Comparison of ENCODE assay signal across 10 mouse cellular contexts in the genomic region with DNA sequence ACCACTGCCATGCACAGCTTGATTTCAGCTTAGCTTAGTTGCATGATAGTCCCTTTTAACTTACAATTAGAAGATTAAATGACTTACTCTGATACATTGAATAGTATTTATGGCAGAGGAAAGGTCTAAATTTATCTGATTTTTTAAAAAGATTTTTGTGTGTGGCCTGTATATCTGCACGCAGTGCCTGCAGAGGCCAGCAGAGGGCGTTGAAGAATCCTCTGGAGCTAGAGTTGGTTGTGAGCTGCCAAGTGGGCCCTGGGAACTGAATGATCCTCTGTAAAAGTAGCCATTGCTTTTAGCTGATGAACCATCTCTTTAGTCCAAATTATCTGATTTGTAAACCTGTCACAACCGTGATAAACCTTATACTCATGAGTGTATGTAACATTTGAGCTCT. TPM values are rescaled to one million over a fixed set of nuclear protein-coding genes. Genes with fewer than 3 reads are reported as not detected.
DNase-seq lines count a peak whose midpoint lies in the region; ATAC-seq lines count a peak whose summit lies in the region.
"Had no signal": no experiment of that assay in that cellular context is flagged by ENCODE, and none has a peak within 500 bp of the region (broad histone marks: within the 10 kb centered on the region; RNA-seq: fewer than 3 reads in every experiment).

No protein-coding gene starts in this region.

- H3K4me1 ChIP-seq in intestine, embryonic 14.5 days (replicated peaks; ENCODE audit: control insufficient read depth, insufficient read depth, low read length), result no peaks in the 10 kb centered on the region
- no peaks in the 10 kb centered on the region for H3K4me1 ChIP-seq in intestine, embryonic 15.5 days (replicated peaks)
- H3K4me1 ChIP-seq in embryonic facial prominence, embryonic 10.5 days, result no peaks in the 10 kb centered on the region
- H3K4me1 ChIP-seq: lung, embryonic 15.5 days had no signal

- H3K9ac ChIP-seq in intestine, embryonic 14.5 days (ENCODE audit: low read length), result no peak overlapping the region
- H3K9ac ChIP-seq in intestine, embryonic 15.5 days, result no peak overlapping the region
- H3K9ac ChIP-seq: lung, embryonic 15.5 days had no signal

- no peaks in the 10 kb centered on the region for H3K27me3 ChIP-seq in intestine, embryonic 14.5 days (replicated peaks; ENCODE audit: control insufficient read depth, insufficient read depth, low read length)
- H3K27me3 ChIP-seq in intestine, embryonic 15.5 days (replicated peaks), result no peaks in the 10 kb centered on the region
- H3K27me3 ChIP-seq in embryonic facial prominence, embryonic 10.5 days (replicated peaks; ENCODE audit: low read depth, poor library complexity, severe bottlenecking), result no peaks in the 10 kb centered on the region
- H3K27me3 ChIP-seq: lung, embryonic 15.5 days had no signal

- no peaks in the 10 kb centered on the region for H3K9me3 ChIP-seq in intestine, embryonic 14.5 days (ENCODE audit: control insufficient read depth, low read length)
- no peaks in the 10 kb centered on the region for H3K9me3 ChIP-seq in intestine, embryonic 15.5 days
- H3K9me3 ChIP-seq in embryonic facial prominence, embryonic 10.5 days, result no peaks in the 10 kb centered on the region
- H3K9me3 ChIP-seq: lung, embryonic 15.5 days had no signal

- 44% methylated on average over 3 of the region's 3 CpGs for WGBS in intestine, embryonic 14.5 days
- WGBS in intestine, embryonic 15.5 days, result 42% methylated on average over 3 of the region's 3 CpGs
- 31% methylated on average over 3 of the region's 3 CpGs for WGBS in embryonic facial prominence, embryonic 10.5 days

- no peak overlapping the region for H3K4me2 ChIP-seq in intestine, embryonic 14.5 days (ENCODE audit: low read length)
- H3K4me2 ChIP-seq in intestine, embryonic 15.5 days (replicated peaks), result no peak overlapping the region
- H3K4me2 ChIP-seq: lung, embryonic 15.5 days had no signal

- ATAC-seq in intestine, embryonic 14.5 days (replicated peaks; ENCODE audit: low FRiP score, low TSS enrichment, low read depth), result no peak
- ATAC-seq in intestine, embryonic 15.5 days, result no peak
- 0 out of 2 replicates have a peak, but pooled peaks have one; percentile 33 for ATAC-seq in neutrophil, adult 5-6 weeks (ENCODE audit: extremely low read depth, insufficient number of reproducible peaks, low FRiP score, poor library complexity, severe bottlenecking)

- H3K36me3 ChIP-seq in intestine, embryonic 14.5 days (ENCODE audit: control insufficient read depth, insufficient read depth, low read length), result no peaks in the 10 kb centered on the region
- no peaks in the 10 kb centered on the region for H3K36me3 ChIP-seq in intestine, embryonic 15.5 days
- H3K36me3 ChIP-seq in embryonic facial prominence, embryonic 10.5 days (replicated peaks), result no peaks in the 10 kb centered on the region
- H3K36me3 ChIP-seq: lung, embryonic 15.5 days had no signal

- peak; percentile 59 for DNase-seq in intestine, embryonic 14.5 days (ENCODE audit: low spot score)
- DNase-seq in CD4-positive helper T cell, adult 2 months (ENCODE audit: low read depth, low spot score), result peak; percentile 54
- DNase-seq in R1 (ENCODE audit: low read depth, low spot score), result peak; percentile 72
- DNase-seq in embryonic facial prominence, embryonic 10.5 days (ENCODE audit: low spot score), result peak; percentile 53
- DNase-seq in ovary, adult 18-20 months (ENCODE audit: low spot score), result no peak
- DNase-seq in right cerebral cortex, postnatal 36 days (ENCODE audit: low spot score in 2 of 2), result no peak

- no peak overlapping the region for H3K4me3 ChIP-seq in intestine, embryonic 14.5 days (ENCODE audit: low read depth, low read length)
- no peak overlapping the region for H3K4me3 ChIP-seq in intestine, embryonic 15.5 days (replicated peaks)
- H3K4me3 ChIP-seq in embryonic facial prominence, embryonic 10.5 days, result no peak overlapping the region
- H3K4me3 ChIP-seq: erythroblast, embryonic 14.5 days; lung, embryonic 15.5 days had no signal

- no peak overlapping the region for H3K27ac ChIP-seq in intestine, embryonic 14.5 days (ENCODE audit: low read depth)
- H3K27ac ChIP-seq in intestine, embryonic 15.5 days, result no peak overlapping the region
- no peak overlapping the region for H3K27ac ChIP-seq in embryonic facial prominence, embryonic 10.5 days (replicated peaks)
- H3K27ac ChIP-seq: lung, embryonic 15.5 days had no signal

RNA-seq across cellular contexts. Expression of gene Smyd1, which starts 23.3 kb away (rescaled TPM):
- 0.56 and 0.78 TPM in 2 replicates for polyA plus RNA-seq in intestine, embryonic 14.5 days (2014; fragmentation: Nextera tagmentation; extraction: Ambion mirVana)
- 0.27 and 0.57 TPM in 2 replicates for polyA plus RNA-seq in intestine, embryonic 15.5 days (2015; fragmentation: Nextera tagmentation; extraction: Ambion mirVana)
- 0.25 and 0.59 TPM in 2 replicates for polyA plus RNA-seq in embryonic facial prominence, embryonic 10.5 days (2016; fragmentation: Nextera tagmentation; extraction: Ambion mirVana)
- not detected in 2 replicates for total RNA-seq in neutrophil, adult 5-6 weeks (2017)
- polyA plus RNA-seq: erythroblast, embryonic 14.5 days had no signal

RNA-seq across cellular contexts. Expression of gene Cd8b1, which starts 23.8 kb away (rescaled TPM):
- 0.16 TPM in 1 of 2 replicates, not detected in the other for polyA plus RNA-seq in intestine, embryonic 14.5 days (2014; fragmentation: Nextera tagmentation; extraction: Ambion mirVana)
- polyA plus RNA-seq in intestine, embryonic 15.5 days (2015; fragmentation: Nextera tagmentation; extraction: Ambion mirVana), result 0.21 TPM in 1 of 2 replicates, not detected in the other
- 0.12 TPM in 1 of 2 replicates, not detected in the other for polyA plus RNA-seq in embryonic facial prominence, embryonic 10.5 days (2016; fragmentation: Nextera tagmentation; extraction: Ambion mirVana)
- total RNA-seq in neutrophil, adult 5-6 weeks (2017), result 47.8 and 56.0 TPM in 2 replicates
- polyA plus RNA-seq: erythroblast, embryonic 14.5 days had no signal

RNA-seq across cellular contexts. Expression of gene Krcc1, which starts 27.3 kb away (rescaled TPM):
- 49.6 and 55.7 TPM in 2 replicates for polyA plus RNA-seq in intestine, embryonic 14.5 days (2014; fragmentation: Nextera tagmentation; extraction: Ambion mirVana)
- 62.2 and 72.5 TPM in 2 replicates for polyA plus RNA-seq in intestine, embryonic 15.5 days (2015; fragmentation: Nextera tagmentation; extraction: Ambion mirVana)
- polyA plus RNA-seq in embryonic facial prominence, embryonic 10.5 days (2016; fragmentation: Nextera tagmentation; extraction: Ambion mirVana), result 29.2 and 32.5 TPM in 2 replicates
- total RNA-seq in neutrophil, adult 5-6 weeks (2017), result 102 and 114 TPM in 2 replicates

Comparison
In these comparisons a context has a peak if more than half of its experiments do, and no peak if none do; other contexts are left out.
1. DNase-seq: peak in intestine, embryonic 14.5 days (single experiment), CD4-positive helper T cell, adult 2 months (single experiment), R1 (single experiment) and embryonic facial prominence, embryonic 10.5 days (single experiment); none in ovary, adult 18-20 months (single experiment) and right cerebral cortex, postnatal 36 days (0 of 2).